Mouse (Mus musculus) intestine, embryonic 16.5 days (tissue): ENCODE data around the gene Olfr1094. TPM values are rescaled to one million over a fixed set of nuclear protein-coding genes. Genes with fewer than 3 reads are reported as not detected.

Experiments
- ATAC-seq: fragments of 200-750 bp; cut with Nextera tagmentation; 2 replicates; pipeline ENCODE4 v1.8.0; 2017; ENCODE audit warnings: moderate TSS enrichment, moderate library complexity
- H3K27ac ChIP-seq: fragments of 300-500 bp; sonication (generic); 2 replicates; pipeline ENCODE4 v1.5.1; 2014; ENCODE audit warnings: mild to moderate bottlenecking, low read length
- H3K27me3 ChIP-seq: fragments of 300-500 bp; sonication (generic); replicated peaks from 2 replicates; pipeline ENCODE4 v1.6.1; 2014; ENCODE audit warnings: low read length, control low read depth, mixed read lengths; ENCODE audit not compliant: control insufficient read depth, insufficient read depth
- H3K36me3 ChIP-seq: fragments of 300-500 bp; sonication (generic); 2 replicates; pipeline ENCODE4 v1.6.1; 2014; ENCODE audit warnings: low read length, control low read depth; ENCODE audit not compliant: control insufficient read depth, insufficient read depth
- H3K4me1 ChIP-seq: fragments of 300-500 bp; sonication (generic); 2 replicates; pipeline ENCODE4 v1.6.1; 2014; ENCODE audit warnings: low read length, control low read depth, mixed read lengths; ENCODE audit not compliant: control insufficient read depth, insufficient read depth
- H3K4me2 ChIP-seq: fragments of 300-500 bp; sonication (generic); 2 replicates; pipeline ENCODE4 v1.6.1; 2014; ENCODE audit warnings: low read depth, low read length, control low read depth
- H3K4me3 ChIP-seq: fragments of 300-500 bp; sonication (generic); 2 replicates; pipeline ENCODE4 v1.5.1; 2014; ENCODE audit warnings: mild to moderate bottlenecking, low read length
- H3K9ac ChIP-seq: fragments of 300-500 bp; sonication (generic); 2 replicates; pipeline ENCODE4 v1.6.1; 2014; ENCODE audit warnings: low read depth, low read length
- H3K9me3 ChIP-seq: fragments of 300-500 bp; sonication (generic); 2 replicates; pipeline ENCODE4 v1.6.1; 2016; ENCODE audit warnings: low read length, control low read depth; ENCODE audit not compliant: control insufficient read depth
- WGBS: fragments of 180-500 bp; shearing (Covaris S2); extraction: QIAGEN DNeasy Blood & Tissue Kit; methylation state at CpG from one replicate; pipeline ENCODE4 v1.1.7; 2014; 5-methylcytosine and 5-hydroxymethylcytosine counted together
- polyA plus RNA-seq: library from polyadenylated mRNA; unstranded; fragments of >200 nt; fragmentation: Nextera tagmentation; extraction: Ambion mirVana; gene quantifications from 2 replicates; pipeline ENCODE4 v1.2.1, GENCODE M21; 2015

Gene Olfr1094
- not detected in 2 replicates for polyA plus RNA-seq

GRCm38 (mm10) chr2:86824363-86824762 is at the start of gene Olfr1094:
Gene Olfr1094 (plus strand): TSS chr2:86824663.
- H3K27ac ChIP-seq, result no peak within 1 kb of the TSS
- no peaks in the 10 kb centered on the region for H3K36me3 ChIP-seq
- ATAC-seq, result no peak
- no peak within 1 kb of the TSS for H3K4me3 ChIP-seq
- H3K4me2 ChIP-seq, result no peak within 1 kb of the TSS
- H3K9me3 ChIP-seq, result no peaks in the 10 kb centered on the region
- H3K4me1 ChIP-seq, result no peaks in the 10 kb centered on the region
- H3K27me3 ChIP-seq, result no peaks in the 10 kb centered on the region
- H3K9ac ChIP-seq, result no peak within 1 kb of the TSS

DNA sequence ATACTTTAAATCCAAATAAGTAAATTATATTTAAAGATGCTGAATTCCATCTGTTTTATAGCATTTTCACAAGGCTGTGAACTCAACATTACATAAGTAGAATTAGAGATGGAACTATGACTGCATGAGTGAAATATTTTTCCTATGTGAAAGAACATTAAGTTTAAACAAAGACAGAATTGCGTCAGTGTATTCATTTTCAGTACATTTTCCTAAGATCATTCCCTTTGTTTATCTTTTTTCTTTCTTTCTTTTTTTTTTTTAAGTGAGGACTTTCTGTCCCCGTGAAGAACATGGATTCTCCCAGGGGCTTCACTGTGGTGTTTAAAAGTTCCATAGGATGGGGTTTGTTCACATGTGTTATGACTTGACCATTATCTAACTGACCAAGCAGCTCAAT is 42.3 kb upstream of the Olfr1094 start, which contains the start of gene Olfr1093:
Olfr1093 (plus strand) TSS at position 301 of the 400 bp plus-strand sequence.
- H3K36me3 ChIP-seq, result no peaks in the 10 kb centered on the region
- H3K9me3 ChIP-seq, result no peaks in the 10 kb centered on the region
- H3K4me2 ChIP-seq, result no peak within 1 kb of the TSS
- no peak within 1 kb of the TSS for H3K27ac ChIP-seq
- 77% methylated on average over 2 of the region's 2 CpGs for WGBS
- ATAC-seq, result no peak
- H3K27me3 ChIP-seq, result no peaks in the 10 kb centered on the region
- no peaks in the 10 kb centered on the region for H3K4me1 ChIP-seq
- H3K9ac ChIP-seq, result no peak within 1 kb of the TSS
- H3K4me3 ChIP-seq, result no peak within 1 kb of the TSS

DNA sequence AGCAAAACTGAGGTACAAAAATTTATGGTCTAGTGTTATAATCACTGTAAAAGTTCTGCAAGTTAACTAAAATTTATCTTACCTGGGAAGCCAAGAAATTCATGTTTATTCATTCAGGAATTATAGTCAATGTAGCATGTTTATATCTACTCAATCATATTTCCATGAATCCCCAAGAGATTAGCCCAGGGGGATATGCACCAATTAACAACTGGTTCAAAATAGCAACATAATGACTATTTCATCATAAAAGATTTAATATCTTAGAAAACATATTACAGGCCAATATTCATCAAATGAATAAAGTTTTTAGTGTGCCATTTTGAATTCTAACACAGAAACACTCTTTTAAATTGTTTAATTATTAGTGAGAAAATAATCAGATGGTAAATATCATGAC is 14.5 kb upstream of the Olfr1094 start, which contains the start of gene Olfr141:
Olfr141 (minus strand) TSS at position 101 of the 400 bp plus-strand sequence.
- ATAC-seq, result no peak
- no peak within 1 kb of the TSS for H3K4me3 ChIP-seq
- H3K27ac ChIP-seq, result no peak within 1 kb of the TSS
- H3K4me2 ChIP-seq, result no peak within 1 kb of the TSS
- H3K36me3 ChIP-seq, result no peaks in the 10 kb centered on the region
- no peaks in the 10 kb centered on the region for H3K27me3 ChIP-seq
- H3K4me1 ChIP-seq, result no peaks in the 10 kb centered on the region
- no peaks in the 10 kb centered on the region for H3K9me3 ChIP-seq
- no peak within 1 kb of the TSS for H3K9ac ChIP-seq

GRCm38 (mm10) chr2:86851596-86851995 is 27.1 kb downstream of the Olfr1094 start, which contains the start of gene Olfr1095:
Gene Olfr1095 (minus strand): TSS chr2:86851696.
- H3K9me3 ChIP-seq, result no peaks in the 10 kb centered on the region
- WGBS, result 89% methylated on average over 3 of the region's 3 CpGs
- no peak for ATAC-seq

GRCm38 (mm10) chr2:86874702-86875101 is 50.2 kb downstream of the Olfr1094 start, which contains the start of gene Gm13723:
Gene Gm13723 (minus strand): TSS chr2:86874802.
- ATAC-seq, result no peak
- Histone ChIP-seq H3K27ac (no peak within 1 kb of the TSS), H3K9me3 (no peaks in the 10 kb centered on the region), H3K4me1 (no peaks in the 10 kb centered on the region), H3K4me2 (no peak within 1 kb of the TSS), H3K36me3 (no peaks in the 10 kb centered on the region), H3K9ac (no peak within 1 kb of the TSS), H3K4me3 (no peak within 1 kb of the TSS), H3K27me3 (no peaks in the 10 kb centered on the region)
- WGBS, result 53% methylated on average over 1 of the region's 1 CpGs

More at GRCm38 (mm10) chr2:86851596-86851995, 27.1 kb downstream of the Olfr1094 start, which contains the start of gene Olfr1095:
- Histone ChIP-seq H3K27ac (no peak within 1 kb of the TSS), H3K4me2 (no peak within 1 kb of the TSS), H3K4me1 (no peaks in the 10 kb centered on the region), H3K9ac (no peak within 1 kb of the TSS), H3K4me3 (no peak within 1 kb of the TSS), H3K36me3 (no peaks in the 10 kb centered on the region), H3K27me3 (no peaks in the 10 kb centered on the region)

Other genes with a start within 250 kb of the Olfr1094 start
- not detected in 2 replicates for gene Olfr1082, start 225.7 kb upstream of the Olfr1094 start, polyA plus RNA-seq
- not detected in 2 replicates for gene Olfr1084, start 184.9 kb upstream of the Olfr1094 start, polyA plus RNA-seq
- gene Olfr1085, start 162.6 kb upstream of the Olfr1094 start, polyA plus RNA-seq, result not detected in 2 replicates
- not detected in 2 replicates for gene Olfr1086, start 144.6 kb upstream of the Olfr1094 start, polyA plus RNA-seq
- gene Olfr1087, start 126.3 kb upstream of the Olfr1094 start, polyA plus RNA-seq, result not detected in 2 replicates
- not detected in 2 replicates for gene Olfr1089, start 91.0 kb upstream of the Olfr1094 start, polyA plus RNA-seq
- not detected in 2 replicates for gene Olfr1090, start 65.7 kb upstream of the Olfr1094 start, polyA plus RNA-seq
- gene Olfr1093, start 42.2 kb upstream of the Olfr1094 start, polyA plus RNA-seq, result not detected in 2 replicates
- gene Olfr141, start 14.6 kb upstream of the Olfr1094 start, polyA plus RNA-seq, result not detected in 2 replicates
- gene Olfr1095, start 27.0 kb downstream of the Olfr1094 start, polyA plus RNA-seq, result not detected in 2 replicates
- gene Gm13723, start 50.1 kb downstream of the Olfr1094 start, polyA plus RNA-seq, result not detected in 2 replicates
- gene Olfr1097, start 67.6 kb downstream of the Olfr1094 start, polyA plus RNA-seq, result not detected in 2 replicates
- not detected in 2 replicates for gene Olfr1098, start 99.9 kb downstream of the Olfr1094 start, polyA plus RNA-seq
- gene Olfr1099, start 136.0 kb downstream of the Olfr1094 start, polyA plus RNA-seq, result not detected in 2 replicates
- not detected in 2 replicates for gene Olfr1100, start 155.3 kb downstream of the Olfr1094 start, polyA plus RNA-seq
- gene Olfr1101, start 166.6 kb downstream of the Olfr1094 start, polyA plus RNA-seq, result not detected in 2 replicates
- gene Olfr1102, start 173.7 kb downstream of the Olfr1094 start, polyA plus RNA-seq, result not detected in 2 replicates
- gene Olfr1104, start 202.4 kb downstream of the Olfr1094 start, polyA plus RNA-seq, result not detected in 2 replicates
- not detected in 2 replicates for gene Olfr1105, start 211.9 kb downstream of the Olfr1094 start, polyA plus RNA-seq
- gene Olfr1106, start 227.6 kb downstream of the Olfr1094 start, polyA plus RNA-seq, result not detected in 2 replicates